Mouse (Mus musculus): Measurements from ENCODE around the gene Kdm1b.

Gene Kdm1b

DNA sequence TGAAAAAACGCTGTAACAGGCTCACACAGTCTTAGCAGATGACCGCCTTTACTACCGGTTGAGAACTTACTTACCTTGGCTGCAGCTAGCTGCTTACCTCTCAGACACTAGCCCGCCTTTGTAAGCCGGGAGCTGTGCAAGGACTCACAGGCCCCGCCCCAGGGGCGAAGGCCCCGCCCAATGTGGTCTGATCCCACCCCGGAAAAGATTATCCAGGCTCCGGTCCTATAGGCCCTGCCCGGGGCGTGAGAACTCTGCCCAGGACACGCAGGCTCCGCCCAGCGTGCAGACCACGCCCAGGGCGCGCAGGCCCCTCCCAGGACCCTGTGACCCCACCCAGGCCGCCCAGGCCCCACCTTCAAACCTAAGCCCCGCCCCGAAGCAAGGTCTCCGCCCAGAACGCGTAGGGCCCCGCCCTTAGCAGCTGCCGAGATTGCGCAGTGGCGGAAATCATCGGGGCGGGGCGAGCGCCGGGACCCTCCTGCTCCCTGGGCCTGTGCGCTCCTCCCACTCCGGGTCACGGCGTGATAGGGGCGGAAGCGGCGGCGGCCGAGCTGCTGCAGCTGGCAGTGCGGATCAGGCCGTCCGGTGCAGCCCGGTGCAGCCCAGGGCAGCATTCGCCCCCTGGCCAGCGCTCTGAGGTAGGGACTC, at the start of gene Kdm1b:
Kdm1b (plus strand) TSS at position 470 of the 651 bp plus-strand sequence.
- peak; percentile 93 to 95 for DNase-seq (ENCODE audit: low spot score in 2 of 2)

GRCm38 (mm10) chr13:46997355-46997754, 45.9 kb upstream of the Kdm1b start:
- DNase-seq (ENCODE audit: low spot score in 2 of 2): no peak

GRCm38 (mm10) chr13:46999498-46999897, 43.8 kb upstream of the Kdm1b start:
- no peak for DNase-seq (ENCODE audit: low spot score in 2 of 2)

DNA sequence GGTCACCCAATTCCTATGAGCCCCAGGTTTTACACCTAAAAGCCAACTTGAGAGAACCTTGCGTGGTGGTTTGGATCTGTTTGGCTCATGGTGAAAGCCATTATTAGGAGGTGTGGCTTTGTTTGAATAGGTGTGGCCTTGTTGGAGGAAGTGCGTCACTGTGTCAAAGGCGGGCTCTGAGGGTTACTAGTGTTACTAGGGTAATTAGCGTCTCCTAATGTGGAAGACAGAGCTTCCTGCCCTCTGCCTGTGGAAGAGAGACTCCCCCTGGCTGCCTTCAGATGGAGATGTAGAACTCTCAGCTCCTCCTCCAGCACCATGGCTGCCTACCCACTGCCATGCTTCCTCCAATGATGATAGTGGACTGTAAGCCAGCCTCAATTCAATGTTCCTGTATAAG, 41.7 kb upstream of the Kdm1b start:
- DNase-seq (ENCODE audit: low spot score in 2 of 2): no peak

DNA sequence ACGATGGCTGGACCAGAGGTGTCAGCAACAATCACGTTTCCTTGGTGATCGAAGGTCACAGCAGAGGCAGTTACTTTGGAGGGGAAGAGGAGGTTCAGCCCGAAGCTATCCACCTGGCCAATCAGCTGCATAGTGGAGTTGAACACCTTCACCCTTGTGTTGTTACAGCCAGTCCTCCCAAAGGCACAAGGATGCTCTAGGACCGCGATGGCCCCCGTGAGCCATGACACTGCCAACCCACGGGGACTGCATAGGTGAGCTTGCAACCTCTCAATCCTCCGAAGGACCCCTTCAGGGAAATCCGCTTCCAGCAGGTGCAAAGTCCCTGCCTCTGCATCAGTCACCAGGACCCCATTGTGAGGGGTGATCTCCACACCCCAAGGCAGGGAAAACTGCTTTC, 29.6 kb upstream of the Kdm1b start:
- no peak for DNase-seq (ENCODE audit: low spot score in 2 of 2)

GRCm38 (mm10) chr13:47014334-47015194, 28.7 kb upstream of the Kdm1b start, which contains the start of gene Nhlrc1:
Nhlrc1 (minus strand) TSS chr13:47014850.
- peak; percentile 65 to 74 for DNase-seq (ENCODE audit: low spot score in 2 of 2)

- DNase-seq (ENCODE audit: low spot score in 2 of 2): no peak
These were observed 28.2 kb upstream of the Kdm1b start for GRCm38 (mm10) chr13:47015195-47015501.

DNA sequence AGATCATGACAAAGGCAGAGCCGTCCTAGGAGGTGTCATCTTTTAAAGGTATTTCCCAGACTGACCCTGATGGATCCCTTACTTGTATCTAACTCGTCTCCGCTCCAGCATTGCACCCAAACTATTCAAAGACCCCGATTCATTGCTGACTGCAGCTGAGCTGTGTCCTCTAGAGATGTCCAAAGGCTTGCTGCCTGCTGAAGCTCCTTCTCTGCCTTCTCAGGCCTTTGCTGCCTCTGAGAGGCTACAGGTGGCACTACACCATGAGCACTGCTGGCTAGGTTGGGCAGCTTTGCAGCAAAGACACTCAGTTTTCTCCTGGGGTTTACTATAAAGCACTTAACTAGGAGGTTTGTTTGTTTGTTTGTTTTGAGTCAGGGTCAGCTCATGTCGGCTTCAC, 26.0 kb upstream of the Kdm1b start:
- DNase-seq (ENCODE audit: low spot score in 2 of 2): peak; percentile 36 to 38

DNA sequence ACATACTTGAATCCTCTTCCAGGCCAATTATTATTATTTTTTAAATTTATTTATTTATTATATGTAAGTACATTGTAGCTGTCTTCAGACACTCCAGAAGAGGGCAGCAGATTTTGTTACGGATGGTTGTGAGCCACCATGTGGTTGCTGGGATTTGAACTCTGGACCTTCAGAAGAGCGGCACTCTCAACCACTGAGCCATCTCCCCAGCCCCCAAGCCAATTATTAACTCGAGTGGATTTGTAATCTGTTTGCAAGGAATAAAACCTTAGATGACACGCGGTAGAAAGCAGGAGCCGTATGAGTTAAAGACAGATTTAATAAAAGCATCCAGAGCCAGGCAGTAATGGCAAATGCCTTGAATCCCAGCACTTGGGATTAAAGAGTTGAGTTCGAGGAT, 23.5 kb upstream of the Kdm1b start:
- no peak for DNase-seq (ENCODE audit: low spot score in 2 of 2)

DNA sequence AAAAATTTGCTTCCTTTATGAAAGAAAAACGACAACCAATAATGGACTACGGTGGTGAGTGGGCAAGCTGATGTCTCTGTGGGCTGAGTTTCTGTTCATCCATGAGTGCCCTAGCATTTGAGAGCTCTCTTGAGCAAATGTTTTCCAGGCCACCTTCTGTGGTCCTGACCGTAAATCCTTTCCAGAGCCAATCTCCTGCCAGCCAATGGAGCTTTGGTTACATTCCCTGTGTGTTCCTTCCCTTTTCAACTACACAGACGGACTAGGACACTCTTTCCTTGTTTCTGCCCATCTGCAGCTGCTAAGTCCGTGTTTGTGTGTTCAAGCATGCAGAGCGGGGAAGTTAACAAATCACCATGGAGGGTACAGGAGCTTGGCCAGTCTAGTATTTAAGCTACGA, 22.5 kb upstream of the Kdm1b start:
- no peak for DNase-seq (ENCODE audit: low spot score in 2 of 2)

DNA sequence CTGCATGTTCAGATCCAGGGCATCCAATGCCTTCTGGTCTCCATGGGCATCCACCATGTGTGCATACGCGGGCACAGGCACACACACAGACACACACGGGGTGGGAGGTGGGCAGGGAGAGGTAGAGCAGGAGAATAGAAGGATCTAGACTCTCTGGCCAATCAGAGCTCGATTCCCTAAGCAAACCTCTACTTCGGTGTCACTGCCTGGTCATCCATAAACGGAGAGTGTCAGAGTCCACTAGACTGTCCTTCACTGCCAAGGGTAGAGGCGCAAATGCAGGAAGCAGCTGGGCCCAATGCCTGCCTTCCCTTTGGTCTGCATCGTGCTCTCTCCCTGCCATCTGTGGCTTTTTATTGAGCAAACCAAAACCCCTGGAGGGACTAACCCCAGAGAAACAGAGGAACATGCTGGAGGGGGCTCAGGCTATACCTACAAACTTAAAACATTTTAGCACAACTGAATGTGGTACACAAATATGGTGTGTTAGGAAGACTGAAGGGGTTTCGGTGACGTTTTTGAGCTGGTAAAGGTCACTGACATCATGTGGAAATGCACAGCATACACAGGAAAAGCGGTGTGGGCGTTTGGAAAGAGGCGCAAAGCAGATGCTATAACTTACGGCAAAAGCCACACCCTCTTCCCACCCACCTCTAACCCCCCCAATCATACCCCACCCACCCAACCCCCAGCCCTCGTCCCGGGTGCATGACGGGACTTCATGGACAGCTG, 12.8 kb upstream of the Kdm1b start:
- DNase-seq (ENCODE audit: low spot score in 2 of 2): no peak

DNA sequence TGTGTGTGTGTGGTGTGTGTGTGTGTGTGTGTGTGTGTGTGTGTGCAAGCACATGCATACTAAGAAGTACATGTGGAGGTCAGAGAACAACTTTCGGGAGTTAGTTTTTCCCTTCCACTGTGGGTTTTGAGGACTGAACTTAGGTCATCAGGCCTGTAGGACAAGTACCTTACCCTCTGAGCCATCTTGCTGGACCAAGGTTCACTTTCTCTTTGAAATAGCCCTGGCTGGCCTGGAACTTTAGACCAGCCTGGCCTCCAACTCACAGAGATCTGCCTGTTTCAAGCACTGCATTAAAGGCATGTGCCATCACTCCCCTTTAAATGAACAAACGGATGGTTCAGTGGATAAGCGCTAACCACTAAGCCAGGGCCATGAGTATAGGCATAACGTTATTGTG, 9.7 kb upstream of the Kdm1b start:
- no peak for DNase-seq (ENCODE audit: low spot score in 2 of 2)

GRCm38 (mm10) chr13:47037946-47038345, 5.4 kb upstream of the Kdm1b start:
- no peak for DNase-seq (ENCODE audit: low spot score in 2 of 2)

GRCm38 (mm10) chr13:47040061-47040460, 3.2 kb upstream of the Kdm1b start:
- no peak for DNase-seq (ENCODE audit: low spot score in 2 of 2)

DNA sequence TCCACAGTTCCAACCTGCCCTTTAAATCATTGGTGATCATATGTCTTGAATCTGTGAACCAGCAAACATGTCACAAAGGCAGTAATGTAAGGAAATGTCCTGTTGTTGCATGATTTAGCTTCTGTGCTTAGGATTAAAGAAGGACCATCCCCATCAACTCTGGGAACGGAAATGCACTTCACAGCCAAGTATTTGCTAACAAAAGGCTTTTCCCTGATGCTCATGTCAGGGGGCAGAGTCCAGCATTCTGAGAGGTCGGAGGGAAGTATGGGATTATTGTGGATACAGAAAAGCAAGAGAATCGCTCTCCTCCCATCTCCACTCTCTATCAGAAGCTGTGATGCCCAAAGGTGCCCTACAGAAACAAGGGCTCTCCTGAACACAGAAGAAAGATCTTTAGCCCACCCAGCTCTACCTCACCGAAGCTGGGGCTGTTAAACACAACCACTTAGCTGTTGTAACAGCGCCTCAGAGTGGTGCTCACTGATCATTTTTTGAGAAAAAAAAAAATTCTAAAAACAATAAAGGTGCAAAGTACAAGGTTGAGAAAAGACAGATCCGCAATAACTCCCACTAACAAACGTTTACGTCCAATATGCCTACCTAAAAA, 1.2 kb upstream of the Kdm1b start:
- DNase-seq (ENCODE audit: low spot score in 2 of 2): no peak

GRCm38 (mm10) chr13:47043833-47044616, 726 bp downstream of the Kdm1b start:
- DNase-seq (ENCODE audit: low spot score in 2 of 2): peak in 1 of 2 experiments; percentile 40

DNA sequence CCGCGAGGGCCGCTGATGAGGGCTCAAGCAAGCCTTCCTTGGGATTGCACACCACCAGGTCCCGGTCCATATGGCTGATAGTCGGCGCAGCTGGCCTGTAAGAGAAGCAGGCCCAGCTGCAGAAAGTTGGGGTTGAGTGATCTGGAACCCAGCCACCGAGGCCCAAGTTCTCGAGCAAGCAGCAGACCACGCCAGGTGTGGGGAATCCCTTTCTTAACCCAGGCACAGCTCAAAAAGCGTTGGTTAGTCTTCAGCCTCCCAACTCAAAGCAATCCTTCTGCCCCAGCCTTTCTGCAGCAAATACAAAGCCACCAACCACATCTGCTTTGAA, 1.3 kb downstream of the Kdm1b start, which contains the start of gene Tpmt:
Tpmt (minus strand) TSS at position 121 of the 331 bp plus-strand sequence.
- DNase-seq (ENCODE audit: low spot score in 2 of 2): no peak

DNA sequence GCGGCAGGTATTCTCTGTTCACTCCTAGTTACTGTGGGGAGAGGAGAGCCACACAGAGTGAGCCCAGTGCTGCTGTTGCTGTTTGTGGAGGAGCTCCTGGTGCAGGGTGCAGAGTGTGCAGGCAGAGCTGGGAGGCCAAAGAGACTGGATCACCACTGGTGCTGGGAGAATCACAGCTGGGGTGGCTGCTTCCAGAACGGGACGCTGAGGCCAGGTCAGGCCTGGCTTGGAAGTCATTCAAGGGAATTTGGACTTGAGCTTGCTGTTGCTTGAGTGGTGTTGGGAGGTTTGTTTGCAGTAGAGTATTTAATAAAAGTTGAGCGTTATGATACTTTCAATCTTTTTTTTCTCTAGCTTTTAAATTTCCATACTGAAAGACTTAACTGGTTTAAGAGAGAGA, 4.7 kb downstream of the Kdm1b start:
- DNase-seq (ENCODE audit: low spot score in 2 of 2): no peak

DNA sequence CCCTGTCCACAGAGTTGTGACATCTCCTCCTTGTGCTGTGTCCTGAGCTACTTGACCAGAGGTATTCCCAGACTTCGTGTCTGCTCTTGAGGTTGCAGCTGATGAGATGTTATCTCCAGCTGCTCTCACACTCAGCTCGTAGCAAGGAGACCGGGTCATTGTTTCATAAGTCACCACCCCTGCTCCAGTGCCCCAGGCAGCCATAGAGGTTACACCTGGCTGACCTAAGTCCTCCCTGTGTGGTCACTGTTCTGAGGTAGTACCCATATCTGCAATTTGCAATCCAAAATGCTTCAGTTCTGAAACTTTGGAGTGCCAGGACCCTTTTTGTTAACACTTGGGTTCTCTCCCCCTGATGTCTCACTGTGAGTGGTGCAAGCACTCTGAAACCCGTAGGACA, 6.7 kb downstream of the Kdm1b start:
- DNase-seq (ENCODE audit: low spot score in 2 of 2): no peak

GRCm38 (mm10) chr13:47053971-47054370, 10.7 kb downstream of the Kdm1b start:
- DNase-seq (ENCODE audit: low spot score in 2 of 2): no peak

GRCm38 (mm10) chr13:47056126-47056525, 12.8 kb downstream of the Kdm1b start:
- DNase-seq (ENCODE audit: low spot score in 2 of 2): peak; percentile 26 to 40
